Mouse (Mus musculus) heart, embryonic 11.5 days (tissue): ENCODE data around the gene Samd8. TPM values are rescaled to one million over a fixed set of nuclear protein-coding genes. Genes with fewer than 3 reads are reported as not detected.
A peak's percentile ranks its signal among the peaks of the same experiment; 100 is the strongest.

Experiments
- ATAC-seq: fragments of 200-750 bp; cut with Nextera tagmentation; replicated peaks from 2 replicates; pipeline ENCODE4 v1.8.0; 2017; ENCODE audit warnings: moderate library complexity; ENCODE audit not compliant: insufficient number of reproducible peaks, low FRiP score, low TSS enrichment
- H3K27ac ChIP-seq: fragments of 300-500 bp; sonication (generic); 2 replicates; pipeline ENCODE4 v1.5.1; 2014; ENCODE audit warnings: mild to moderate bottlenecking, low read depth, low read length
- H3K27me3 ChIP-seq: fragments of 300-500 bp; sonication (generic); 2 replicates; pipeline ENCODE4 v1.6.1; 2014; ENCODE audit warnings: mild to moderate bottlenecking, low read length, mixed read lengths; ENCODE audit not compliant: control insufficient read depth, insufficient read depth
- H3K36me3 ChIP-seq: fragments of 300-500 bp; sonication (generic); 2 replicates; pipeline ENCODE4 v1.6.1; 2014; ENCODE audit warnings: mild to moderate bottlenecking, low read length, moderate library complexity, mixed read lengths; ENCODE audit not compliant: control insufficient read depth, insufficient read depth
- H3K4me1 ChIP-seq: fragments of 300-500 bp; sonication (generic); 2 replicates; pipeline ENCODE4 v1.6.1; 2014; ENCODE audit warnings: low read length; ENCODE audit not compliant: control insufficient read depth, insufficient read depth
- H3K4me2 ChIP-seq: fragments of 300-500 bp; sonication (generic); 2 replicates; pipeline ENCODE4 v1.6.1; 2014; ENCODE audit warnings: mild to moderate bottlenecking, moderate library complexity
- H3K4me3 ChIP-seq: fragments of 300-500 bp; sonication (generic); 2 replicates; pipeline ENCODE4 v1.5.1; 2014; ENCODE audit warnings: low read depth, low read length
- H3K9ac ChIP-seq: fragments of 300-500 bp; sonication (generic); 2 replicates; pipeline ENCODE4 v1.6.1; 2014; ENCODE audit warnings: mild to moderate bottlenecking, low read depth, low read length, moderate library complexity
- H3K9me3 ChIP-seq: fragments of 300-500 bp; sonication (generic); replicated peaks from 2 replicates; pipeline ENCODE4 v1.6.1; 2016; ENCODE audit warnings: low read length; ENCODE audit not compliant: control insufficient read depth
- WGBS: fragments of 180-500 bp; shearing (Covaris S2); extraction: QIAGEN DNeasy Blood & Tissue Kit; methylation state at CpG from one replicate; pipeline ENCODE4 v1.1.7; 2014; ENCODE audit not compliant: insufficient replicate concordance; 5-methylcytosine and 5-hydroxymethylcytosine counted together
- polyA plus RNA-seq: library from polyadenylated mRNA; unstranded; fragments of >200 nt; fragmentation: Nextera tagmentation; extraction: Ambion mirVana; gene quantifications from 2 replicates; pipeline ENCODE4 v1.2.1, GENCODE M21; 2014

Gene Samd8
- polyA plus RNA-seq, 1 experiment from 2014 or later = 10.8 TPM

GRCm38 (mm10) chr14:21831830-21832403 lies 81.6 kb downstream of the Samd8 start:
- H3K9me3 ChIP-seq = no peaks in the 10 kb centered on the region
- H3K27me3 ChIP-seq = no peaks in the 10 kb centered on the region
- peaks cover 28% of the 10 kb centered on the region for H3K4me1 ChIP-seq
- H3K36me3 ChIP-seq = peaks cover 11% of the 10 kb centered on the region
- WGBS = under 1% methylated on average over 28 of the region's 28 CpGs
- H3K4me3 ChIP-seq = peak overlapping the region; percentile 98
- peak overlapping the region; percentile 87 for H3K4me2 ChIP-seq
- ATAC-seq = no peak
- peak overlapping the region; percentile 98 for H3K27ac ChIP-seq
- H3K9ac ChIP-seq = peak overlapping the region; percentile 94

GRCm38 (mm10) chr14:21838336-21839017 lies 88.1 kb downstream of the Samd8 start:
- WGBS = 55% methylated on average over 8 of the region's 8 CpGs
- Histone ChIP-seq H3K36me3 (peaks cover 62% of the 10 kb centered on the region), H3K4me1 (peaks cover 25% of the 10 kb centered on the region), H3K27ac (no peak overlapping the region), H3K9ac (no peak overlapping the region), H3K27me3 (no peaks in the 10 kb centered on the region), H3K4me2 (no peak overlapping the region), H3K9me3 (no peaks in the 10 kb centered on the region), H3K4me3 (no peak overlapping the region)
- ATAC-seq = no peak

GRCm38 (mm10) chr14:21841819-21842592 lies 91.7 kb downstream of the Samd8 start:
- no peak overlapping the region for H3K4me2 ChIP-seq
- no peaks in the 10 kb centered on the region for H3K27me3 ChIP-seq
- H3K9me3 ChIP-seq = no peaks in the 10 kb centered on the region
- H3K27ac ChIP-seq = peak overlapping the region; percentile 41; the same call in 1 of the 2 replicates
- H3K9ac ChIP-seq = no peak overlapping the region
- no peak overlapping the region for H3K4me3 ChIP-seq
- peaks cover 24% of the 10 kb centered on the region for H3K4me1 ChIP-seq
- ATAC-seq = 0 out of 2 replicates have a peak, but pooled peaks have one; percentile 24
- peaks cover 77% of the 10 kb centered on the region for H3K36me3 ChIP-seq
- WGBS = 70% methylated on average over 5 of the region's 5 CpGs

GRCm38 (mm10) chr14:21843263-21843662 lies 92.9 kb downstream of the Samd8 start:
- H3K4me3 ChIP-seq = no peak overlapping the region
- H3K9me3 ChIP-seq = no peaks in the 10 kb centered on the region
- H3K27me3 ChIP-seq = no peaks in the 10 kb centered on the region
- peaks cover 35% of the 10 kb centered on the region for H3K4me1 ChIP-seq
- ATAC-seq = no peak
- H3K27ac ChIP-seq = 0 out of 2 replicates have a peak overlapping the region, but pooled peaks have one; percentile 41
- WGBS = 32% methylated on average over 6 of the region's 6 CpGs
- no peak overlapping the region for H3K9ac ChIP-seq
- no peak overlapping the region for H3K4me2 ChIP-seq
- peaks cover 68% of the 10 kb centered on the region for H3K36me3 ChIP-seq

GRCm38 (mm10) chr14:21846827-21847380 lies 96.6 kb downstream of the Samd8 start:
- no peak overlapping the region for H3K27ac ChIP-seq
- H3K36me3 ChIP-seq = peaks cover 41% of the 10 kb centered on the region
- H3K4me2 ChIP-seq = peak overlapping the region; percentile 100
- no peaks in the 10 kb centered on the region for H3K27me3 ChIP-seq
- peak overlapping the region; percentile 74 for H3K4me3 ChIP-seq
- 12% methylated on average over 10 of the region's 10 CpGs for WGBS
- no peaks in the 10 kb centered on the region for H3K9me3 ChIP-seq
- H3K4me1 ChIP-seq = peaks cover 46% of the 10 kb centered on the region
- peak overlapping the region; percentile 85; the same call in 1 of the 2 replicates for H3K9ac ChIP-seq
- no peak for ATAC-seq

- Histone ChIP-seq H3K9ac (peak overlapping the region; percentile 85), H3K4me2 (peak overlapping the region; percentile 100), H3K27me3 (no peaks in the 10 kb centered on the region), H3K9me3 (no peaks in the 10 kb centered on the region), H3K4me1 (peaks cover 43% of the 10 kb centered on the region), H3K36me3 (peaks cover 36% of the 10 kb centered on the region), H3K27ac (peak overlapping the region; percentile 86), H3K4me3 (peak overlapping the region; percentile 74)
- ATAC-seq = 0 out of 2 replicates have a peak, but pooled peaks have one; percentile 12
- WGBS = under 1% methylated on average over 50 of the region's 50 CpGs
Observed at GRCm38 (mm10) chr14:21847381-21848165, 97.2 kb downstream of the Samd8 start.
